Mouse (Mus musculus) embryonic stem cell, embryonic (primary cell): ENCODE measurements around the gene Htra1.

Experiments
- CTCF ChIA-PET, 4 experiments: fragments of 300-600 bp in 2 of 4; fragments of 350-600 bp in 2 of 4; sonication (Branson Sonifier 250); formaldehyde crosslinking; loops; one replicate each; lab custom pipeline; 2022; ENCODE audit warnings: inconsistent platforms in 2 of 4; lab: Charles Lee
- POLR2A ChIA-PET, 4 experiments: fragments of 300-600 bp in 2 of 4; fragments of 350-600 bp in 2 of 4; sonication (Branson Sonifier 250); formaldehyde crosslinking; loops; one replicate each; lab custom pipeline; 2022; ENCODE audit warnings: antibody characterized with exemption in 4 of 4, inconsistent platforms in 1 of 4; lab: Charles Lee

The Htra1 gene

GRCm38 (mm10) chr7:130969507-130969906 is 33.6 kb downstream of the Htra1 start:
- POLR2A ChIA-PET: interaction anchor here in 2 of 4 experiments (1.2 to 1.6 kb wide), 3 partner anchors 10 kb away, joined by 3 to 4 read pairs (median 3); no protein-coding TSS in a partner anchor
- CTCF ChIA-PET: interaction anchor here in 1 of 4 experiments (0.9 kb wide), 1 partner anchor 13 kb away, joined by 3 read pairs; no protein-coding TSS in a partner anchor

GRCm38 (mm10) chr7:130972767-130973166 is 36.9 kb downstream of the Htra1 start:
- CTCF ChIA-PET: interaction anchor here in 1 of 4 experiments (0.6 kb wide), 1 partner anchor 10 kb away, joined by 3 read pairs; no protein-coding TSS in a partner anchor
- POLR2A ChIA-PET: no interaction called here

- ChIA-PET CTCF (interaction anchor here in 1 of 4 experiments (1.0 kb wide), 1 partner anchor 215 kb away, joined by 4 read pairs; no protein-coding TSS in a partner anchor), POLR2A (interaction anchor here in 1 of 4 experiments (0.6 kb wide), 1 partner anchor 16 kb away, joined by 4 read pairs; no protein-coding TSS in a partner anchor)
Observed at GRCm38 (mm10) chr7:130976305-130976935, 40.5 kb downstream of the Htra1 start.

DNA sequence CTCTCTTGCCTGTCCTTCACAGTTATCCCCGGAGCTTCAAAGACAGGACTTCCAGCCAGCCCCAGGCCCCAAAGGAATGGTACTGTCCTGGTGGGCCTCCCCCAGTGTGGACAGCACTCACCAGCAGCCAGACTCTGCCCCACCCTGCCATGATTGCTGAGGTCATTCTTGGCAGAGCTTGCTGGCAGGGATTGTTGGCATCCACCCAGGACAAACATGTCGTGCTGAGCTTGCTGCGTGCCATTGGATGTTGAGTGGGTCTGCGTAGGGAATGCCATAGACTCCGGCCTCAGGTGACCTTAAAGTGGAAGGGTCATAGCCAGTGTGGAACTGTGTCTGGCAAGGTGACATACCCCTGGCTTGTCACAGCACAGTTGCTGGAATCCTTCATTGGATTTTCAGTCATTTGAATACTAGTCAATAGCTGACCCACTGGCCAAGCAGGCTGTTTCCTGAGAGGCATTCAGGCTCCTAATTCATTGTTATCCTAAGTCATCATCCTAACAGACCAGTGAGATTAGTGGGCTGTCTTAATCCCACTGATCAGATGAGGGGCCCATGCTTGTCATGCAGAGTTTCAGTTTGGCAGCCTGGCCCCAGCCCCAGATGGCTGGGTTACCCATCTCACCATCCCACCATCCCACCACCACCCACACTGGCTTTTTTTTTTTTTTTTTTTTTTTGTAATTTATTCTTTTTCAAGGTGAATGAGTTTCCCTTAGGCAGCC is 42.0 kb downstream of the Htra1 start:
- ChIA-PET CTCF (interaction anchor here in 1 of 4 experiments (0.6 kb wide), 1 partner anchor 79 kb away, joined by 3 read pairs; no protein-coding TSS in a partner anchor), POLR2A (interaction anchor here in 1 of 4 experiments (0.7 kb wide), 1 partner anchor 216 kb away, joined by 6 read pairs; no protein-coding TSS in a partner anchor)

DNA sequence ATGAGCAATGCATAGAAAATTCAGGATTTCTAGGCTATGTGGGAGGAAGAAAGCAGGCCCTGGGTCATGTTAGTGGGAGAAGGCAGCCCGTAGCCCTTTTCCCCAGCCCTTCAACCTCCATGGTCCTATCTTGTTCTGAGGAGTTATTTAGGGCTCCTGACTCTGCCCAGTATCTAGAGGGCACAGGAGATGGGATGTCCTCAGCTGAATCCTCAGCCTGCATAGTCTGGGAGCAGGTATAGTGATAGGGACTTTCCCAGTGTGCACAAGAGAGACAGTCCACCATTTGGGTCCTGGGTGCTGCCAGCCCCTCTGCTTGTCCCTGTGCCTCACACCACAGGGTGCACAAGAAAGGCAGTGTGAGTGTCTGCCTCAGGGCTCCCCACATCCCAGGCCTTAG is 42.6 kb downstream of the Htra1 start:
- CTCF ChIA-PET: interaction anchor here in 1 of 4 experiments (0.6 kb wide), 1 partner anchor 217 kb away, joined by 3 read pairs; no protein-coding TSS in a partner anchor
- POLR2A ChIA-PET: no interaction called here

- CTCF ChIA-PET: interaction anchor here in 1 of 4 experiments (1.9 kb wide), 1 partner anchor 14 kb away, joined by 7 read pairs; no protein-coding TSS in a partner anchor
- POLR2A ChIA-PET: interaction anchor here in 2 of 4 experiments (1.1 to 1.4 kb wide), 3 partner anchors 10 to 580 kb away, joined by 3 to 4 read pairs (median 3); partner anchors contain the start of gene Bub3 (in 1 of the 2)
Observed at GRCm38 (mm10) chr7:130980130-130980529, 44.2 kb downstream of the Htra1 start.

DNA sequence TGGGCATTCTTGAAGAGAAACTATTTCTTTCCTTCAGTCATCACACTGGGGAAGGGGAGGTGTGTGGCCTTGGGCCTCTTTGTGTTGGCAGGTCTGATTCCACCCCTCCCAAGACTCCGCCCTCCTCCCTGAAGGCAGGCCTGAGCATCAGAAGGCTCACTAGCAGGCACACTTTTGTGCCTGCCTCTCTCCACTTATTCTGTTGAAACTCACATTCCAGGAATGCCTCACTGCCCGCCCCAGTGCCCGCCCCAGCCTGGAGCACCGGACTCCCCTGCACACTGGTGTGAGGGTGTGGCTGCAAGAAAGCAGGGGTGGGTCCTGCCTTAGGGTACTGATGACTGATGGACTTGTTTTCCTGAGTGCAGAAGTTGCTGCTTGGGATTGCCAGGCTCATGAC is 46.5 kb downstream of the Htra1 start:
- ChIA-PET CTCF (interaction anchor here (0.6 to 1.3 kb wide), 6 partner anchors 9 to 220 kb away, joined by 3 to 5 read pairs (median 3); no protein-coding TSS in a partner anchor), POLR2A (interaction anchor here in 1 of 4 experiments (0.7 kb wide), 1 partner anchor 321 kb away, joined by 3 read pairs; no protein-coding TSS in a partner anchor)

GRCm38 (mm10) chr7:130982881-130983280 is 47.0 kb downstream of the Htra1 start:
- CTCF ChIA-PET: interaction anchor here (0.6 to 1.3 kb wide), 6 partner anchors 10 to 220 kb away, joined by 3 to 5 read pairs (median 3); no protein-coding TSS in a partner anchor

DNA sequence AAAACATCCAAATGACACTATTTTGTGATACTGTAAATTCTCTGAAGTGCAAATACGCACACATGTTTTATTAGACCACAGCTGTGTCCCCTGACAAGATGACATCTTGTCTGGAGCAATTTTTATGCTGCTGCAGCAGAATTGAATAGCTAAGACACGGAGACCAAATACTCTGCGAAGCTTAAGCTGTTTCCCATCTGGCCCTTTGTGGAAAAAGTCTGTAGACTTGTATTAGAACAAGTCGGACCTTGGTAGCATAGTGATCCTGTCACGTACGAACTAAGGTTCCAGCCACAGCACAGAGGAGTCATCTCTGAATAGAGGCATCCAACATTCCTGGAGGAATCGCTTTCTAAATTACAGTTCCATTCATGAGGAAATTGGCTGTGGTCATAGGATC is 48.4 kb downstream of the Htra1 start:
- ChIA-PET CTCF (no interaction called here), POLR2A (no interaction called here)

More at GRCm38 (mm10) chr7:130982881-130983280, 47.0 kb downstream of the Htra1 start:
- POLR2A ChIA-PET: interaction anchor here in 1 of 4 experiments (0.6 kb wide), 1 partner anchor 368 kb away, joined by 3 read pairs; no protein-coding TSS in a partner anchor

DNA sequence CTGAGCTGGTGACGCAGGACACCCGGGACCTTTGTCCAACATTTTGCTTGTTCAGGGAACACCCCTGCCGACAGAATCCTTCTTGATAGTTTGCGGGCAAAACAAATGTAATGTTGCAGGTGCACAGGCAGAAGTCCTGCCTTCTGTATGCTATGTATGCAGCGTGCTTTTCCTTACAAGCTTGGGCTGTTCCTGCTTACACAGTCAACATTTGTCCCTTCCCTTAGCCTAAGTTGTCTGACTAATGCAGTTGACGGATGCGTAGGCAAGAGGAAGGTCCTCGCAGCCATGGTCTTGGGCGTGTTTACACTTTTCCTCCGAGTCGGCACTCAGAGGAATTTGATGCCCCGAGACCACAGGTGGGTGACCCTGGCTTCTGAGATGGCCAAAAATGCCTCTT is 49.3 kb downstream of the Htra1 start:
- CTCF ChIA-PET: interaction anchor here in 1 of 4 experiments (1.9 kb wide), 1 partner anchor 70 kb away, joined by 6 read pairs; no protein-coding TSS in a partner anchor

GRCm38 (mm10) chr7:130985716-130986115 is 49.8 kb downstream of the Htra1 start:
- ChIA-PET POLR2A (interaction anchor here in 1 of 4 experiments (1.5 to 1.6 kb wide), 2 partner anchors 9 to 66 kb away, joined by 3 read pairs; no protein-coding TSS in a partner anchor), CTCF (interaction anchor here in 1 of 4 experiments (1.9 kb wide), 1 partner anchor 69 kb away, joined by 6 read pairs; no protein-coding TSS in a partner anchor)

More for the DNA sequence above, 49.3 kb downstream of the Htra1 start:
- POLR2A ChIA-PET: interaction anchor here in 1 of 4 experiments (1.6 kb wide), 1 partner anchor 9 kb away, joined by 3 read pairs; no protein-coding TSS in a partner anchor

DNA sequence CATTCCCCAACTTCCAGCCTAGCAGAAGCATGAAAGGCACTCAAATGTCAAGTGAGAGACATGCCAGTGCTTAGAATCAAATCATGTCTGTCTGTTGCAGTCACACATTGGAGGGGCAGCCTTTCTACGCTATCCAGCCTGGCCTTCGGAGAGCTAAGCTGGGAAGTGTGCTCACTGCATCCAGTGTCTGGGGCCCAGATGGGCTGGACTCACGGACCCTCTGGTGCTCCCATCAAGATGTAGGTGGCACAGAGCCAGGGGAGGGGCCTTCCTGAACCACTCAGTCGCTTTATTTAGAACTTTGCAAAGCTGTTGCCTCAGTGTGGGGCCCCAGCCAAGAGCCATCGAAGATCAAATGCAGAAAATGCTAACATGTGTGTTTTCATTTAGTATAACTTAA is 52.2 kb downstream of the Htra1 start:
- ChIA-PET POLR2A (no interaction called here), CTCF (no interaction called here)

GRCm38 (mm10) chr7:130989371-130989770 is 53.5 kb downstream of the Htra1 start:
- ChIA-PET CTCF (no interaction called here), POLR2A (interaction anchor here in 1 of 4 experiments (0.8 kb wide), 1 partner anchor 104 kb away, joined by 3 read pairs; no protein-coding TSS in a partner anchor)

DNA sequence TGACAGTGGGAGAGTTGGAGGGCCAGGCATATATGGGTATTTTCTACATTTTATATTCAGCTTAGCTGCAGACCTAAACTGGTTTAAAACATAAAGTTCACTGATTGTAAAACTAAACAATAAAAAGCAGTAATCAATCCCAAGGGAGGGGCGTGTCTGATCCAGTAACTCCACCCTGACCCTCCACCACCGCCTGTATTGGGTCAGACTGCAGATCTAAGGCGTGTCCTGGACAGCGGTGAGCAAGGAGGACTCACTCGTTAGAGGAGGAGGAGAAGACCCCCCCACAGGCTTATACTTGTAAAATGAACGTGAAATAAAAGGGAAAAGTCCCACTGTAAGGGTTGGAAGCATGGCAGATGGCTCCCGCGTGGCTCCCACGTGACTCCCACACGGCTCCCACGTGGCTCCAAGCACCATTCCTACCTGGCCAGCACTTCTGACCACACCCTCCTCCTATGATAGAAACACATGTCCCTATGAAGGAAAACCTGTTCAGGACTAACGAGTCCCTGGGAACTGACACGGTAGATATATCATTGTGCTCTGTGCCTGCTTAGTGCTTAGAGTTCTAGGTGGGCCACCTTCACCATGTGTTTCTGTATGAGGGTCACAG is 55.4 kb downstream of the Htra1 start:
- CTCF ChIA-PET: interaction anchor here in 2 of 4 experiments (0.6 to 0.9 kb wide), 2 partner anchors 31 to 194 kb away, joined by 3 to 5 read pairs; no protein-coding TSS in a partner anchor
- POLR2A ChIA-PET: interaction anchor here in 1 of 4 experiments (0.8 kb wide), 1 partner anchor 45 kb away, joined by 3 read pairs; no protein-coding TSS in a partner anchor

- POLR2A ChIA-PET: interaction anchor here in 1 of 4 experiments (1.2 to 1.3 kb wide), 2 partner anchors 9 to 34 kb away, joined by 3 read pairs; no protein-coding TSS in a partner anchor
- CTCF ChIA-PET: interaction anchor here (0.5 to 2.0 kb wide), 15 partner anchors 10 to 807 kb away, joined by 3 to 7 read pairs (median 3); partner anchors contain the start of gene Plekha1 (in 1 of the 4)
Observed at GRCm38 (mm10) chr7:130993907-130994306, 58.0 kb downstream of the Htra1 start.

DNA sequence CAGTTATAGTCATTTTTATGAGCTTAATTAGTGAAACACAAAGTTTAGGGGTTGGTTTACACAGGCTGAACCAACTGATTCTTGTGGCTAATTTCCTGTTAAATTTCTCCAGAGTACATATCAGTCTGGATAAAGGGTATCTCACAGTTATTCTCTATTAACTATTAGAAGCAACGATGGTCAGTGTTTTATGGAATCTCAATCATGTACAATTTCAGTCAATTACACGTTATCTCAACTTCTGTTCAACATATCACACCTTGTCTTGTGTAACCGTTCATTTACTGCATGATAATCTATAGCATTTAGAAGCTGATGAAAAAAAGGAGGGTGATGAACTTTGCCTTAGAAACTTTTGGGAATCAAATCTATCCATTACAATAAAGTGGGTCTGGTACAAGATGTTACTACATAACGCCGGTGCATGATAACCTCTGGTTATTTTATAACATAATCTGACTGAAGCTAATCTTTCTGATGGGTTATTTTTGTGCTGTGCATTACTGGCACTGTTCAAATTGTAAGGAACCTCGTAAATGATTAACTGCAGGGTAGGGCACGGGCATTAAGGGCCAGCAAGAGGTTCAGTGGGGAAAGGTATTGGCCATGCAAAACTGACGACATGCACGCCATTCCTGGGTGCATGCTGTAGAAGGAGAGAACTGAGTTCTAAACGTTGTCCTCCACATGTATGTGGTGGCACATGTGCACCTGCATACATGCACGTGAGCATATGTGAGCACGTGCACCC is 66.2 kb downstream of the Htra1 start:
- CTCF ChIA-PET: interaction anchor here in 1 of 4 experiments (0.6 kb wide), 1 partner anchor 18 kb away, joined by 4 read pairs; no protein-coding TSS in a partner anchor
- POLR2A ChIA-PET: no interaction called here

DNA sequence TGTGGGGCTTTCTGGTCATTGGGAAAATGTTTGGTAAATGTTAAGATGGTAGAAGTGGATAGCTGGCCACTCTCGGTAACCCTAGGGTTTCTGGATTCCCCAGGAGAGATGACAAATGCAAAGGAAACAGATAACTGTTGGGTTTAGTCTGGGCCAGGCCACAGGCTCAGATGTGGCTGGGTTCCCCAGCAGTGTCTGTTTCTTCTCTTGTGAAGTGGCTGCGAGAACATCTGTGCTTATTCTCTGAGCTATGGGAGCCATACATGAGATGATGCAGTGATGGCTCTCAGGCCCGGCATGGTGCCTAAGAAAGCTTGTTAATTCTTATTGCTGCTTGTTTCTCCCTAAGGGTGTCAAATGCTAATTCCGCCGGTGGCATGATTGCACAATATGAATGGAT is 68.2 kb downstream of the Htra1 start:
- CTCF ChIA-PET: interaction anchor here in 2 of 4 experiments (1.1 kb wide), 2 partner anchors 10 kb away, joined by 3 read pairs; no protein-coding TSS in a partner anchor
- POLR2A ChIA-PET: interaction anchor here in 1 of 4 experiments (0.5 kb wide), 1 partner anchor 144 kb away, joined by 3 read pairs; no protein-coding TSS in a partner anchor
